Mouse (Mus musculus): ENCODE measurements around the gene Prrt3. TPM values are rescaled to one million over a fixed set of nuclear protein-coding genes. Genes with fewer than 3 reads are reported as not detected.

Prrt3 gene
- polyA plus RNA-seq, 1 experiment from 2014 or later = 0.97 TPM

- no peak within 1 kb of the TSS for H3K4me3 ChIP-seq (ENCODE audit: low read length)
- no peaks in the 10 kb centered on the region for H3K9me3 ChIP-seq (ENCODE audit: low read length)
- H3K27ac ChIP-seq (ENCODE audit: low read length) = 0 out of 2 replicates have a peak within 1 kb of the TSS, but pooled peaks have one; percentile 35
- peak within 1 kb of the TSS; percentile 1; the same call in 1 of the 2 replicates for H3K9ac ChIP-seq (replicated peaks; ENCODE audit: low read length)
- H3K4me2 ChIP-seq (replicated peaks; ENCODE audit: low read depth, low read length) = peak within 1 kb of the TSS; percentile 28; the same call in 1 of the 2 replicates
- H3K4me1 ChIP-seq (ENCODE audit: insufficient read depth, low read length) = peaks cover 3% of the 10 kb centered on the region; the same call in 1 of the 2 replicates
- no peak for ATAC-seq (ENCODE audit: low FRiP score, low TSS enrichment)
- H3K27me3 ChIP-seq (ENCODE audit: insufficient read depth, low read length) = no peaks in the 10 kb centered on the region
- H3K36me3 ChIP-seq (ENCODE audit: insufficient read depth, low read length) = no peaks in the 10 kb centered on the region
- 56% methylated on average over 10 of the region's 10 CpGs for WGBS
Observed at GRCm38 (mm10) chr6:113457952-113458534, 43.7 kb downstream of the Prrt3 start, which contains the start of gene Il17re. Il17re (plus strand) TSS chr6:113458484.

GRCm38 (mm10) chr6:113455007-113455406 is 46.7 kb downstream of the Prrt3 start:
- Histone ChIP-seq H3K4me1 (ENCODE audit: insufficient read depth, low read length) (peaks cover 9% of the 10 kb centered on the region), H3K9ac (replicated peaks; ENCODE audit: low read length) (no peak overlapping the region), H3K27ac (ENCODE audit: low read length) (no peak overlapping the region), H3K4me3 (ENCODE audit: low read length) (no peak overlapping the region), H3K9me3 (ENCODE audit: low read length) (no peaks in the 10 kb centered on the region), H3K36me3 (ENCODE audit: insufficient read depth, low read length) (no peaks in the 10 kb centered on the region), H3K4me2 (replicated peaks; ENCODE audit: low read depth, low read length) (no peak overlapping the region), H3K27me3 (ENCODE audit: insufficient read depth, low read length) (no peaks in the 10 kb centered on the region)
- WGBS = 65% methylated on average over 5 of the region's 5 CpGs
- no peak for ATAC-seq (ENCODE audit: low FRiP score, low TSS enrichment)

GRCm38 (mm10) chr6:113451839-113452238 is 49.9 kb downstream of the Prrt3 start:
- Histone ChIP-seq H3K4me2 (replicated peaks; ENCODE audit: low read depth, low read length) (no peak overlapping the region), H3K27me3 (ENCODE audit: insufficient read depth, low read length) (no peaks in the 10 kb centered on the region), H3K9me3 (ENCODE audit: low read length) (no peaks in the 10 kb centered on the region), H3K36me3 (ENCODE audit: insufficient read depth, low read length) (peaks cover 23% of the 10 kb centered on the region), H3K9ac (replicated peaks; ENCODE audit: low read length) (0 out of 2 replicates have a peak overlapping the region, but pooled peaks have one; percentile 9), H3K27ac (ENCODE audit: low read length) (no peak overlapping the region), H3K4me1 (ENCODE audit: insufficient read depth, low read length) (peaks cover 5% of the 10 kb centered on the region; the same call in 1 of the 2 replicates), H3K4me3 (ENCODE audit: low read length) (no peak overlapping the region)
- ATAC-seq (ENCODE audit: low FRiP score, low TSS enrichment) = no peak
- WGBS = 71% methylated on average over 2 of the region's 2 CpGs

GRCm38 (mm10) chr6:113447639-113448038 is 54.1 kb downstream of the Prrt3 start:
- H3K9ac ChIP-seq (replicated peaks; ENCODE audit: low read length) = no peak overlapping the region
- no peak for ATAC-seq (ENCODE audit: low FRiP score, low TSS enrichment)

GRCm38 (mm10) chr6:113444207-113444965 is 57.3 kb downstream of the Prrt3 start:
- H3K4me3 ChIP-seq (ENCODE audit: low read length) = no peak overlapping the region
- H3K27me3 ChIP-seq (ENCODE audit: insufficient read depth, low read length) = no peaks in the 10 kb centered on the region
- H3K9ac ChIP-seq (replicated peaks; ENCODE audit: low read length) = no peak overlapping the region
- peak; percentile 50 for ATAC-seq (ENCODE audit: low FRiP score, low TSS enrichment)
- 69% methylated on average over 6 of the region's 8 CpGs for WGBS
- H3K4me2 ChIP-seq (replicated peaks; ENCODE audit: low read depth, low read length) = peak overlapping the region; percentile 16; the same call in 1 of the 2 replicates
- peaks cover 19% of the 10 kb centered on the region for H3K4me1 ChIP-seq (ENCODE audit: insufficient read depth, low read length)
- peak overlapping the region; percentile 51 for H3K27ac ChIP-seq (ENCODE audit: low read length)
- peaks cover 25% of the 10 kb centered on the region for H3K36me3 ChIP-seq (ENCODE audit: insufficient read depth, low read length)
- no peaks in the 10 kb centered on the region for H3K9me3 ChIP-seq (ENCODE audit: low read length)

More at GRCm38 (mm10) chr6:113447639-113448038, 54.1 kb downstream of the Prrt3 start:
- Histone ChIP-seq H3K4me1 (ENCODE audit: insufficient read depth, low read length) (peaks cover 24% of the 10 kb centered on the region), H3K27me3 (ENCODE audit: insufficient read depth, low read length) (no peaks in the 10 kb centered on the region), H3K4me2 (replicated peaks; ENCODE audit: low read depth, low read length) (no peak overlapping the region), H3K4me3 (ENCODE audit: low read length) (no peak overlapping the region), H3K27ac (ENCODE audit: low read length) (no peak overlapping the region), H3K9me3 (ENCODE audit: low read length) (no peaks in the 10 kb centered on the region), H3K36me3 (ENCODE audit: insufficient read depth, low read length) (peaks cover 25% of the 10 kb centered on the region)
- WGBS = 98% methylated on average over 4 of the region's 4 CpGs

Small RNAs within 50 kb of the gene (microRNA-seq; reads per million reads assigned to microRNA genes)
- gene Gm23365 = not detected

Other genes starting within 250 kb of the Prrt3 start
- 0.09 TPM in 1 of 2 replicates, not detected in the other for gene Cpne9, start 219.6 kb downstream of the Prrt3 start, polyA plus RNA-seq (2015; fragmentation: Nextera tagmentation; extraction: Ambion mirVana)
- gene Brpf1, start 194.8 kb downstream of the Prrt3 start, polyA plus RNA-seq (2015; fragmentation: Nextera tagmentation; extraction: Ambion mirVana) = 19.0 and 22.1 TPM in 2 replicates
- gene Ogg1, start 175.0 kb downstream of the Prrt3 start, polyA plus RNA-seq (2015; fragmentation: Nextera tagmentation; extraction: Ambion mirVana) = 17.4 and 19.4 TPM in 2 replicates
- gene Camk1, start 157.9 kb downstream of the Prrt3 start, polyA plus RNA-seq (2015; fragmentation: Nextera tagmentation; extraction: Ambion mirVana) = 110 and 117 TPM in 2 replicates
- gene Tada3, start 124.0 kb downstream of the Prrt3 start, polyA plus RNA-seq (2015; fragmentation: Nextera tagmentation; extraction: Ambion mirVana) = 63.5 and 66.7 TPM in 2 replicates
- 401 and 410 TPM in 2 replicates for gene Arpc4, start 123.8 kb downstream of the Prrt3 start, polyA plus RNA-seq (2015; fragmentation: Nextera tagmentation; extraction: Ambion mirVana)
- gene Ttll3, start 112.7 kb downstream of the Prrt3 start, polyA plus RNA-seq (2015; fragmentation: Nextera tagmentation; extraction: Ambion mirVana) = 3.4 and 4.4 TPM in 2 replicates
- 31.5 and 31.7 TPM in 2 replicates for gene Rpusd3, start 82.6 kb downstream of the Prrt3 start, polyA plus RNA-seq (2015; fragmentation: Nextera tagmentation; extraction: Ambion mirVana)
- not detected in 2 replicates for gene Cidec, start 66.2 kb downstream of the Prrt3 start, polyA plus RNA-seq (2015; fragmentation: Nextera tagmentation; extraction: Ambion mirVana)
- 115 and 121 TPM in 2 replicates for gene Jagn1, start 59.4 kb downstream of the Prrt3 start, polyA plus RNA-seq (2015; fragmentation: Nextera tagmentation; extraction: Ambion mirVana)
- gene Il17re, start 43.4 kb downstream of the Prrt3 start, polyA plus RNA-seq (2015; fragmentation: Nextera tagmentation; extraction: Ambion mirVana) = 10.0 and 10.1 TPM in 2 replicates
- 18.2 and 31.0 TPM in 2 replicates for gene Il17rc, start 30.5 kb downstream of the Prrt3 start, polyA plus RNA-seq (2015; fragmentation: Nextera tagmentation; extraction: Ambion mirVana)
- 43.4 and 45.8 TPM in 2 replicates for gene Creld1, start 18.6 kb downstream of the Prrt3 start, polyA plus RNA-seq (2015; fragmentation: Nextera tagmentation; extraction: Ambion mirVana)
- gene Emc3, start 29.7 kb upstream of the Prrt3 start, polyA plus RNA-seq (2015; fragmentation: Nextera tagmentation; extraction: Ambion mirVana) = 120 and 122 TPM in 2 replicates
- 10.7 and 12.0 TPM in 2 replicates for gene Fancd2, start 29.8 kb upstream of the Prrt3 start, polyA plus RNA-seq (2015; fragmentation: Nextera tagmentation; extraction: Ambion mirVana)
- 0.68 and 1.1 TPM in 2 replicates for gene Fancd2os, start 98.8 kb upstream of the Prrt3 start, polyA plus RNA-seq (2015; fragmentation: Nextera tagmentation; extraction: Ambion mirVana)
- 221 and 224 TPM in 2 replicates for gene Brk1, start 102.8 kb upstream of the Prrt3 start, polyA plus RNA-seq (2015; fragmentation: Nextera tagmentation; extraction: Ambion mirVana)
- 34.0 and 40.7 TPM in 2 replicates for gene Vhl, start 122.0 kb upstream of the Prrt3 start, polyA plus RNA-seq (2015; fragmentation: Nextera tagmentation; extraction: Ambion mirVana)
- gene Irak2, start 136.5 kb upstream of the Prrt3 start, polyA plus RNA-seq (2015; fragmentation: Nextera tagmentation; extraction: Ambion mirVana) = 4.4 and 5.6 TPM in 2 replicates
- gene Tatdn2, start 195.1 kb upstream of the Prrt3 start, polyA plus RNA-seq (2015; fragmentation: Nextera tagmentation; extraction: Ambion mirVana) = 0.72 and 0.95 TPM in 2 replicates
- gene Ghrl, start 217.9 kb upstream of the Prrt3 start, polyA plus RNA-seq (2015; fragmentation: Nextera tagmentation; extraction: Ambion mirVana) = 0.53 TPM in 1 of 2 replicates, not detected in the other
- 274 and 297 TPM in 2 replicates for gene Sec13, start 238.8 kb upstream of the Prrt3 start, polyA plus RNA-seq (2015; fragmentation: Nextera tagmentation; extraction: Ambion mirVana)